Mouse (Mus musculus) liver, postnatal 0 days (tissue): ENCODE measurements at regions not wholly inside any gene's neighbourhood (a gene's known extent, or its start where the extent isn't known, plus 50 kb on each side); places are given as distances from the start of the nearest gene placed in this dataset.

Experiments
- CTCF ChIP-seq: sonication (generic); IDR thresholded peaks from 2 replicates; pipeline ENCODE4 v1.5.1; 2016; ENCODE audit warnings: antibody characterized with exemption, low read depth
- EP300 ChIP-seq: IDR thresholded peaks from 2 replicates; pipeline ENCODE4 v1.6.1; 2016; ENCODE audit warnings: antibody characterized with exemption, low read depth, mild to moderate bottlenecking

GRCm38 (mm10) chr7:37337616-37338015 lies 435.8 kb downstream of the Zfp536 start:
- TF ChIP-seq CTCF: no peak
- no peak for TF ChIP-seq EP300
